Mouse (Mus musculus) embryonic facial prominence, embryonic 13.5 days (tissue): ENCODE data around the gene Spred2. TPM values are rescaled to one million over a fixed set of nuclear protein-coding genes. Genes with fewer than 3 reads are reported as not detected.

Experiments used
- ATAC-seq: fragments of 200-750 bp; cut with Nextera tagmentation; 2 replicates; pipeline ENCODE4 v1.8.0; 2017; ENCODE audit warnings: low read depth; ENCODE audit not compliant: insufficient number of reproducible peaks, insufficient read depth, low FRiP score, low TSS enrichment
- H3K27ac ChIP-seq: fragments of 300-500 bp; sonication (generic); 2 replicates; pipeline ENCODE4 v1.5.1; 2015; ENCODE audit warnings: moderate library complexity, mild to moderate bottlenecking, inconsistent platforms
- H3K27me3 ChIP-seq: fragments of 300-500 bp; sonication (generic); 2 replicates; pipeline ENCODE4 v1.6.1; 2015; ENCODE audit warnings: mild to moderate bottlenecking, inconsistent platforms
- H3K36me3 ChIP-seq: fragments of 300-500 bp; sonication (generic); 2 replicates; pipeline ENCODE4 v1.6.1; 2015; ENCODE audit warnings: mild to moderate bottlenecking, inconsistent platforms
- H3K4me1 ChIP-seq: fragments of 300-500 bp; sonication (generic); 2 replicates; pipeline ENCODE4 v1.6.1; 2015; ENCODE audit warnings: inconsistent platforms
- H3K4me2 ChIP-seq: fragments of 300-500 bp; sonication (generic); 2 replicates; pipeline ENCODE4 v1.6.1; 2015; ENCODE audit warnings: moderate library complexity, mild to moderate bottlenecking, inconsistent platforms
- H3K4me3 ChIP-seq: fragments of 300-500 bp; sonication (generic); 2 replicates; pipeline ENCODE4 v1.5.1; 2015; ENCODE audit warnings: mild to moderate bottlenecking, inconsistent platforms
- H3K9ac ChIP-seq: fragments of 300-500 bp; sonication (generic); 2 replicates; pipeline ENCODE4 v1.6.1; 2015; ENCODE audit warnings: mild to moderate bottlenecking, inconsistent platforms
- H3K9me3 ChIP-seq: fragments of 300-500 bp; sonication (generic); 2 replicates; pipeline ENCODE4 v1.6.1; 2016; ENCODE audit warnings: inconsistent platforms
- WGBS: fragments of 180-500 bp; shearing (Covaris S2); methylation state at CpG from one replicate; pipeline ENCODE4 v1.1.7; 2015; ENCODE audit warnings: mixed read lengths; 5-methylcytosine and 5-hydroxymethylcytosine counted together
- polyA plus RNA-seq: library from polyadenylated mRNA; unstranded; fragments of >200 nt; fragmentation: Nextera tagmentation; extraction: Ambion mirVana; gene quantifications from 2 replicates; pipeline ENCODE4 v1.2.1, GENCODE M21; 2015

Spred2 gene
- polyA plus RNA-seq, 1 experiment from 2014 or later: 10.2 TPM

DNA sequence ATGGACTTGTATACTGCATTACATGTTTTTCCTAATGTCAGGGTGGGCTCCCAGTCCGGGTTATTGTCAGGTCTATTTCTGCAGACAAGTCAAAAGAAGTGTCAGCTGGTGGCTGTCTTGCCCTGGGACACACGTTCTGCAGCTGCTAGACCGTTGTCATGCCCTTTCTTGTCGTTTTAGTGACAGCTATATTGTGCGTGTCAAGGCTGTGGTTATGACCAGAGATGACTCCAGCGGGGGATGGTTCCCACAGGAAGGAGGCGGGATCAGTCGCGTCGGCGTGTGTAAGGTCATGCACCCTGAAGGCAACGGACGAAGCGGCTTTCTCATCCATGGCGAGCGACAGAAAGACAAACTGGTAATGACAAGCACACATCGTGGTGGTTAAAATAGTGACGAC, 73.8 kb downstream of the Spred2 start:
- H3K4me3 ChIP-seq: no peak overlapping the region
- no peak for ATAC-seq
- peaks cover 28% of the 10 kb centered on the region for H3K36me3 ChIP-seq
- no peak overlapping the region for H3K9ac ChIP-seq
- H3K4me2 ChIP-seq: no peak overlapping the region
- H3K27me3 ChIP-seq: no peaks in the 10 kb centered on the region
- WGBS: 65% methylated on average over 18 of the region's 18 CpGs
- H3K27ac ChIP-seq: no peak overlapping the region
- H3K9me3 ChIP-seq: no peaks in the 10 kb centered on the region
- H3K4me1 ChIP-seq: peaks cover 8% of the 10 kb centered on the region

DNA sequence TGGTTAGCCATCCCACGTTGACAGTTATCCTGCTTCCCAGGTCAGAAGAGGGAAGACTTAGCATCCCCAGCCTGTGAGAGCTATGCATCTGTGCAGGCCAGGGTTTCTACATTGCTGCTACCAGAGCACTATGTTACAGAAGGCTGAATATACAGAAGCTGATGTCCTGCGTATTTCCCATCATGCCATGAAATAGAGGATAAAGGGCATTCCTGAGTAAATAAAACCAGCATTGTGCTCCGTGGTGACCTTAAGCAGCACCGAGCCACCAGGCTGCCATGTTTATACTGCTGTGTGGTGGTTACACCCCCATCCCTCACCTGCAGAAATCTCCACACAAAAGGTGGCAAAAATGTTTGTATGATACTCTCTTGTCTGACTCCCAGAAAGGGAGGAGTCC, 78.7 kb downstream of the Spred2 start:
- Histone ChIP-seq H3K4me2 (no peak overlapping the region), H3K4me1 (no peaks in the 10 kb centered on the region), H3K36me3 (peaks cover 54% of the 10 kb centered on the region), H3K27ac (no peak overlapping the region), H3K9ac (no peak overlapping the region), H3K27me3 (no peaks in the 10 kb centered on the region), H3K4me3 (no peak overlapping the region), H3K9me3 (no peaks in the 10 kb centered on the region)
- no peak for ATAC-seq
- 81% methylated on average over 4 of the region's 4 CpGs for WGBS

- Histone ChIP-seq H3K9ac (no peak overlapping the region), H3K27ac (no peak overlapping the region), H3K4me2 (no peak overlapping the region), H3K4me3 (no peak overlapping the region), H3K4me1 (no peaks in the 10 kb centered on the region), H3K36me3 (peaks cover 62% of the 10 kb centered on the region), H3K9me3 (no peaks in the 10 kb centered on the region), H3K27me3 (no peaks in the 10 kb centered on the region)
- 85% methylated on average over 6 of the region's 6 CpGs for WGBS
- ATAC-seq: no peak
Measured at GRCm38 (mm10) chr11:20007701-20008100, 83.5 kb downstream of the Spred2 start.

DNA sequence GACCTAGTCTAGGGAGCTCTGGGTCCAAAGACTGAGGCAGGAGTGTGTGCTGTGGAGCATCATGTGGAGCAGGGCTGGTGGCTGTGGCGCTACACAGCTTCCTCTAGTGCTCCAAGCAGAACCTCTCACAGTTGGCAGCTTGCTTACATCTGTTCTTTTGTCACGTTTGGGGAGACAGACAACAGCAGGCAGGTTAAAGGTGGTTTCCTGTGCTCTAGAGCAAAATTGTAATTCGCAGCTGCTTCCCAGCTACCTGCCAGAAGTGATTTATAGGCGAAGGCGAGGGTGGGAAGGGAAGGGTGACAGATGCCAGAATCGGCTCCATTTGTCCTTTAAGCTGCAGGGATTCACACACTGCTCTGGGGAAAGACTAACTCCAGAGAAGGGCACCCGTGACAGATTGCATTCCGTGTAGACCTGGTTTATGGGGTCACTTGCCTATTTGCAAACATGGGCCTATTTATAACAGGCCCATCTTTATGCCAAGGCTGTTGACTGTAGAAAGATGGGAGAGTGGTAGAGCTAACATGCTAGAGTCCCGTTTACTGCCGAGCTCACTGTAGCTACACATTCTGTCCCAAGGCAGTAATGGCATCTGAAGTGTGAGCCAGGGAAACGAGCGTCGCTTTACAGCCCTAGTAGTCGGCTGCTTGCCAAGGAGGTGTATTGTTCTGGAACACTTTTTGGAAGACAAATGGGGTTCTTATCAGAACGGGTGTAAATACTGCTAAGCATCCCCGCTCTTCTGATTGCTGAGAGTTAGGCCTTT, 87.2 kb downstream of the Spred2 start:
- Histone ChIP-seq H3K4me1 (no peaks in the 10 kb centered on the region), H3K27me3 (no peaks in the 10 kb centered on the region), H3K9ac (no peak overlapping the region), H3K27ac (no peak overlapping the region), H3K4me3 (no peak overlapping the region), H3K4me2 (no peak overlapping the region), H3K36me3 (peaks cover 73% of the 10 kb centered on the region), H3K9me3 (no peaks in the 10 kb centered on the region)
- no peak for ATAC-seq
- WGBS: 82% methylated on average over 16 of the region's 16 CpGs

DNA sequence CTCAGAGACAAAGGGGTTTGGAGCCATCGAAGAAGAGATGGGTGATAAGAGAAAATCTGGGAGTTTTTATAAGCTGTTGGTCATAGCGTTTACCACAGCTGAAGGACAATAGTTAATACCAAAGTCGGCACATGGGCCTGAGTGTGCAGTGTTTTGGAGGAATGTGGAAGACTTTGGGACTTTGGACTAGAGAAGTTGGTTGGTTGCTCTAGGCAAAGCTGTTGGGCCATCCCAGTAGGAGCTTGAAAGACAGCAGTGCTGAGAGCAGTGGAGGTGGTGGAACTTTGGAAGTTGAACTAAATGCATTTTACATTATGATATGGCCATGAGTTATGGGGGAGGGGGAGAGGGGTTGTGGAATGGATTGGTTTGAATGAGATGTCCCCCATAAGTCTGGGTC, 89.2 kb downstream of the Spred2 start:
- Histone ChIP-seq H3K4me3 (no peak overlapping the region), H3K9ac (no peak overlapping the region), H3K36me3 (peaks cover 75% of the 10 kb centered on the region), H3K27ac (no peak overlapping the region), H3K4me1 (no peaks in the 10 kb centered on the region), H3K27me3 (no peaks in the 10 kb centered on the region), H3K4me2 (no peak overlapping the region), H3K9me3 (peaks cover 15% of the 10 kb centered on the region)
- no peak for ATAC-seq
- 98% methylated on average over 3 of the region's 3 CpGs for WGBS

DNA sequence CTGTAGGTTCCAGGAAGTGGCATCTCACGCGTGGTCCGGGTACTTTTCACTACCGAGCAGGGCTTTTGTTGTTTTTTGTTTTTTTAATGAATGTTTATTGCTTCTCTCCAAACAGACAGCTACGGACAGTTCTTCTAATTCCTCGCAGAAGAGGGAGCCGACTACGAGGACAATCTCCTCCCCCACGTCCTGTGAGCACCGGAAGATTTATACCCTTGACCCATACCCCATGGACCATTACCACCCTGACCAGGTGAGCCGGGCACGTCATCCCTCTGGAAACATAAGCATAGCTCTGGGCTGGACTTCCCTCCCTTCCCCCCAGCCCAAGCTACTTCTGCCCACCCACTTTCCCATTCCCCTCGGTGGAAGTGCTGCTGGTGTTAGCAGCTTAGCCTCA, 93.8 kb downstream of the Spred2 start:
- H3K4me2 ChIP-seq: no peak overlapping the region
- H3K4me3 ChIP-seq: no peak overlapping the region
- no peak for ATAC-seq
- H3K27me3 ChIP-seq: no peaks in the 10 kb centered on the region
- no peak overlapping the region for H3K27ac ChIP-seq
- peaks cover 89% of the 10 kb centered on the region for H3K36me3 ChIP-seq
- 96% methylated on average over 13 of the region's 13 CpGs for WGBS
- no peaks in the 10 kb centered on the region for H3K4me1 ChIP-seq
- peaks cover 50% of the 10 kb centered on the region for H3K9me3 ChIP-seq
- no peak overlapping the region for H3K9ac ChIP-seq

GRCm38 (mm10) chr11:20018905-20019304, 94.7 kb downstream of the Spred2 start:
- Histone ChIP-seq H3K9me3 (peaks cover 50% of the 10 kb centered on the region), H3K4me1 (no peaks in the 10 kb centered on the region), H3K27me3 (no peaks in the 10 kb centered on the region), H3K9ac (no peak overlapping the region), H3K4me2 (no peak overlapping the region), H3K36me3 (peaks cover 92% of the 10 kb centered on the region), H3K4me3 (no peak overlapping the region), H3K27ac (no peak overlapping the region)
- no peak for ATAC-seq
- 94% methylated on average over 2 of the region's 2 CpGs for WGBS

DNA sequence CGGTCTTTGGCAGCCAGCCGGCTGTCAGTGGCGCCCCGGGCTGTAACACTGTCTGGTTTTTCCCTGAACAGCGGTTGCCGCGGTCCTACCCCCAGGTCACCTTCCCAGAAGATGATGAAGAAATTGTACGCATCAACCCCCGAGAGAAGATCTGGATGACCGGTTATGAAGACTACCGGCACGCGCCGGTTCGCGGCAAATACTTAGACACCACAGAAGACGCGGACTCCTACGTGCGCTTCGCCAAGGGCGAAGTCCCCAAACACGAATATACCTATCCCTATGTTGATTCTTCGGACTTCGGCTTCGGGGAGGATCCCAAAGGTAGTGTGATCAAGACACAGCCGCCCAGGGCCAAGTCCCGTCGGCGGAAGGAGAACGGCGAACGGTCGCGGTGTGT, 96.5 kb downstream of the Spred2 start:
- Histone ChIP-seq H3K27me3 (no peaks in the 10 kb centered on the region), H3K4me1 (no peaks in the 10 kb centered on the region), H3K36me3 (peaks cover 85% of the 10 kb centered on the region), H3K9me3 (peaks cover 50% of the 10 kb centered on the region), H3K9ac (no peak overlapping the region), H3K4me2 (no peak overlapping the region), H3K27ac (no peak overlapping the region), H3K4me3 (no peak overlapping the region)
- WGBS: 99% methylated on average over 35 of the region's 35 CpGs
- no peak for ATAC-seq

DNA sequence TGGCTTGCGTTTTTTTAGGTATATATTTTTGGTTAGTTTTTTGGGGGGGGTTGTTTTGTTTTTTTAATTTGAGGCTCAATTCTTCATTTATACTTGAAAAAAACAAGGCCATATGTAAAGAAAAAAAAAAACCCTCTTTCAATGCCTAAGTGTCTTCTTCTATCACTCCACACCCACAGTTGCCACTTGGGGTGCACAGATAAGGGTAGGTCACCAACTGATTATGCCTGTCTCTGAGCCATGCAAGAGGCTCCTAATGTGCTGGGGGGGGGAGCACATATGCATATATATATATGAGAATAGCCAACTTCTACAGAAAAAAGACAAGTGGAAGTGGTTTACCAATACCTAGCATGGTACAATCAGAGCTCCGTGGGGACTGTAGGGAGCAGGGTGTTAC, 98.3 kb downstream of the Spred2 start:
- Histone ChIP-seq H3K9me3 (peaks cover 44% of the 10 kb centered on the region), H3K27me3 (no peaks in the 10 kb centered on the region), H3K4me3 (no peak overlapping the region), H3K27ac (no peak overlapping the region), H3K4me1 (no peaks in the 10 kb centered on the region), H3K4me2 (no peak overlapping the region), H3K36me3 (peaks cover 69% of the 10 kb centered on the region), H3K9ac (no peak overlapping the region)
- ATAC-seq: no peak
- 91% methylated on average over 2 of the region's 2 CpGs for WGBS

- Histone ChIP-seq H3K9me3 (peaks cover 39% of the 10 kb centered on the region), H3K36me3 (peaks cover 63% of the 10 kb centered on the region), H3K4me2 (no peak overlapping the region)
Measured at GRCm38 (mm10) chr11:20022911-20023482, 98.8 kb downstream of the Spred2 start.

GRCm38 (mm10) chr11:20025899-20026298, 101.7 kb downstream of the Spred2 start:
- Histone ChIP-seq H3K4me1 (no peaks in the 10 kb centered on the region), H3K4me3 (no peak overlapping the region), H3K9ac (no peak overlapping the region), H3K27ac (no peak overlapping the region), H3K9me3 (peaks cover 11% of the 10 kb centered on the region), H3K27me3 (no peaks in the 10 kb centered on the region), H3K4me2 (no peak overlapping the region), H3K36me3 (peaks cover 34% of the 10 kb centered on the region)
- no peak for ATAC-seq
- 39% methylated on average over 11 of the region's 11 CpGs for WGBS

More at GRCm38 (mm10) chr11:20022911-20023482, 98.8 kb downstream of the Spred2 start:
- no peak for ATAC-seq
- no peak overlapping the region for H3K27ac ChIP-seq
- no peak overlapping the region for H3K4me3 ChIP-seq
- 92% methylated on average over 14 of the region's 14 CpGs for WGBS
- H3K9ac ChIP-seq: no peak overlapping the region
- no peaks in the 10 kb centered on the region for H3K4me1 ChIP-seq
- no peaks in the 10 kb centered on the region for H3K27me3 ChIP-seq

GRCm38 (mm10) chr11:20027719-20028118, 103.5 kb downstream of the Spred2 start:
- no peak overlapping the region for H3K9ac ChIP-seq
- WGBS: 75% methylated on average over 9 of the region's 9 CpGs
- H3K4me3 ChIP-seq: no peak overlapping the region
- H3K27ac ChIP-seq: no peak overlapping the region
- no peaks in the 10 kb centered on the region for H3K4me1 ChIP-seq
- no peak for ATAC-seq
- no peak overlapping the region for H3K4me2 ChIP-seq
- H3K36me3 ChIP-seq: peaks cover 17% of the 10 kb centered on the region
- H3K27me3 ChIP-seq: no peaks in the 10 kb centered on the region
- H3K9me3 ChIP-seq: peaks cover 4% of the 10 kb centered on the region
